In genomic region chr13:23561531-23561882, GRCm38 (mm10) we compare ENCODE assay signal across 8 mouse cellular contexts. TPM values are rescaled to one million over a fixed set of nuclear protein-coding genes. Genes with fewer than 3 reads are reported as not detected.
A peak's percentile ranks its signal among the peaks of the same experiment; 100 is the strongest.
DNase-seq lines count a peak whose midpoint lies in the region; ATAC-seq and TF ChIP-seq lines count a peak whose summit lies in the region.
"Not testable (repeated sequence)": the region's sequence is repeated elsewhere in the genome, so short reads cannot be mapped to it uniquely, and the experiment has no call there.

No protein-coding gene starts in this region.

- not testable (repeated sequence) for TF ChIP-seq CTCF in CH12.LX (conservative IDR thresholded peaks at IDR 0.05 in 1 of 2, IDR thresholded peaks at IDR 0.05 in 1 of 2; ENCODE audit: low read depth in 2 of 2, low read length in 2 of 2)

- TF ChIP-seq EP300 in CH12.LX (IDR thresholded peaks at IDR 0.05; ENCODE audit: low read length), result not testable (repeated sequence)

- not testable (repeated sequence) for H3K4me2 ChIP-seq in CH12.LX (ENCODE audit: insufficient read depth, low read depth, poor library complexity, severe bottlenecking); hindbrain, embryonic 11.5 days (replicated peaks; ENCODE audit: low read depth, low read length)
- H3K4me2 ChIP-seq in embryonic facial prominence, embryonic 13.5 days, result peak overlapping the region; percentile 68
- peak overlapping the region; percentile 48 for H3K4me2 ChIP-seq in forebrain, embryonic 16.5 days (ENCODE audit: low read length)
- peak overlapping the region; percentile 69 for H3K4me2 ChIP-seq in kidney, embryonic 15.5 days
- peak overlapping the region; percentile 82 for H3K4me2 ChIP-seq in liver, embryonic 12.5 days
- peak overlapping the region; percentile 84 for H3K4me2 ChIP-seq in neural tube, embryonic 15.5 days

- H3K27me3 ChIP-seq in CH12.LX (replicated peaks); embryonic facial prominence, embryonic 13.5 days; forebrain, embryonic 16.5 days (replicated peaks; ENCODE audit: control insufficient read depth, insufficient read depth, low read length); hindbrain, embryonic 11.5 days (ENCODE audit: control insufficient read depth, insufficient read depth, low read length); kidney, embryonic 15.5 days; liver, embryonic 12.5 days (replicated peaks); midbrain, embryonic 10.5 days (ENCODE audit: low read depth, poor library complexity, severe bottlenecking); neural tube, embryonic 15.5 days (replicated peaks): not testable (repeated sequence)

- H3K4me1 ChIP-seq in CH12.LX (ENCODE audit: control insufficient read depth in 1 of 2, insufficient read depth in 2 of 2), result peaks cover 3 to 30% of the 10 kb centered on the region in 2 experiments; a peak in 2 of 4 replicates
- H3K4me1 ChIP-seq in embryonic facial prominence, embryonic 13.5 days; forebrain, embryonic 16.5 days (replicated peaks; ENCODE audit: control insufficient read depth, insufficient read depth, low read length); hindbrain, embryonic 11.5 days (replicated peaks; ENCODE audit: control insufficient read depth, insufficient read depth, low read length); kidney, embryonic 15.5 days; midbrain, embryonic 10.5 days: not testable (repeated sequence)
- peaks cover 52% of the 10 kb centered on the region for H3K4me1 ChIP-seq in liver, embryonic 12.5 days
- H3K4me1 ChIP-seq in neural tube, embryonic 15.5 days, result peaks cover 14% of the 10 kb centered on the region

- not testable (repeated sequence) for TF ChIP-seq POLR2A in CH12.LX (IDR thresholded peaks at IDR 0.05; ENCODE audit: low read depth, low read length)

- H3K27ac ChIP-seq in CH12.LX (ENCODE audit: insufficient read depth, low read depth), result peak overlapping the region; percentile 71
- H3K27ac ChIP-seq in embryonic facial prominence, embryonic 13.5 days, result peak overlapping the region; percentile 98
- H3K27ac ChIP-seq in forebrain, embryonic 16.5 days (ENCODE audit: low read length), result peak overlapping the region; percentile 98; the same call in 1 of the 2 replicates
- H3K27ac ChIP-seq in hindbrain, embryonic 11.5 days (ENCODE audit: low read depth, low read length), result peak overlapping the region; percentile 95
- H3K27ac ChIP-seq in kidney, embryonic 15.5 days, result peak overlapping the region; percentile 99
- peak overlapping the region; percentile 99 for H3K27ac ChIP-seq in liver, embryonic 12.5 days
- peak overlapping the region; percentile 97 for H3K27ac ChIP-seq in midbrain, embryonic 10.5 days (replicated peaks)
- peak overlapping the region; percentile 97 for H3K27ac ChIP-seq in neural tube, embryonic 15.5 days (replicated peaks)

- not testable (repeated sequence) for H3K9me3 ChIP-seq in CH12.LX (replicated peaks; ENCODE audit: low read length); embryonic facial prominence, embryonic 13.5 days; forebrain, embryonic 16.5 days (ENCODE audit: control insufficient read depth, low read length); hindbrain, embryonic 11.5 days (ENCODE audit: control insufficient read depth, low read length); kidney, embryonic 15.5 days (replicated peaks); liver, embryonic 12.5 days (replicated peaks); midbrain, embryonic 10.5 days (replicated peaks); neural tube, embryonic 15.5 days (replicated peaks)

- peak overlapping the region; percentile 60; the same call in 1 of the 2 replicates for H3K9ac ChIP-seq in CH12.LX (ENCODE audit: insufficient read depth, low read depth)
- peak overlapping the region; percentile 68 for H3K9ac ChIP-seq in embryonic facial prominence, embryonic 13.5 days
- peak overlapping the region; percentile 53 for H3K9ac ChIP-seq in forebrain, embryonic 16.5 days (replicated peaks; ENCODE audit: low read depth, low read length)
- H3K9ac ChIP-seq in hindbrain, embryonic 11.5 days (ENCODE audit: low read depth, low read length), result not testable (repeated sequence)
- H3K9ac ChIP-seq in kidney, embryonic 15.5 days, result peak overlapping the region; percentile 55; the same call in 1 of the 2 replicates
- H3K9ac ChIP-seq in liver, embryonic 12.5 days, result peak overlapping the region; percentile 71
- peak overlapping the region; percentile 67; the same call in 1 of the 2 replicates for H3K9ac ChIP-seq in neural tube, embryonic 15.5 days (replicated peaks)

- 0% methylated on average over 2 of the region's 5 CpGs for WGBS in embryonic facial prominence, embryonic 13.5 days
- 0% methylated on average over 2 of the region's 5 CpGs for WGBS in forebrain, embryonic 16.5 days
- 0% methylated on average over 2 of the region's 5 CpGs for WGBS in hindbrain, embryonic 11.5 days
- WGBS in kidney, embryonic 15.5 days, result 0% methylated on average over 2 of the region's 5 CpGs
- 0% methylated on average over 2 of the region's 5 CpGs for WGBS in liver, embryonic 12.5 days (ENCODE audit: insufficient replicate concordance)
- 0% methylated on average over 2 of the region's 5 CpGs for WGBS in midbrain, embryonic 10.5 days
- 0% methylated on average over 2 of the region's 5 CpGs for WGBS in neural tube, embryonic 15.5 days

- H3K36me3 ChIP-seq in CH12.LX (replicated peaks in 1 of 2; ENCODE audit: control insufficient read depth in 1 of 2, insufficient read depth in 1 of 2, low read length in 1 of 2); embryonic facial prominence, embryonic 13.5 days; forebrain, embryonic 16.5 days (ENCODE audit: control insufficient read depth, insufficient read depth); hindbrain, embryonic 11.5 days (ENCODE audit: control insufficient read depth, insufficient read depth, low read length); kidney, embryonic 15.5 days; liver, embryonic 12.5 days; midbrain, embryonic 10.5 days; neural tube, embryonic 15.5 days: not testable (repeated sequence)

- DNase-seq in CH12.LX (ENCODE audit: extremely low read depth); hindbrain, embryonic 11.5 days (ENCODE audit: low spot score); midbrain, embryonic 10.5 days (ENCODE audit: low spot score): not testable (repeated sequence)

- TF ChIP-seq RAD21 in CH12.LX (IDR thresholded peaks at IDR 0.05; ENCODE audit: low read depth, low read length), result not testable (repeated sequence)

- H3K79me2 ChIP-seq in CH12.LX (replicated peaks; ENCODE audit: control insufficient read depth, extremely low read depth, insufficient read depth, poor library complexity, severe bottlenecking), result not testable (repeated sequence)

- dilution Hi-C loops in CH12.LX (cut with MboI; ENCODE audit: extremely low pct_ligation_motif_present, extremely low pct_unique_long_range_greater_than_20kb, low sequenced_read_pairs), result not testable (repeated sequence)

- not testable (repeated sequence) for ATAC-seq in embryonic facial prominence, embryonic 13.5 days (ENCODE audit: insufficient number of reproducible peaks, insufficient read depth, low FRiP score, low TSS enrichment, low read depth); forebrain, embryonic 16.5 days; hindbrain, embryonic 11.5 days (ENCODE audit: low FRiP score); kidney, embryonic 15.5 days (replicated peaks; ENCODE audit: low FRiP score); liver, embryonic 12.5 days; neural tube, embryonic 15.5 days (ENCODE audit: low FRiP score)

- peak overlapping the region in 2 of 3 experiments; percentile 34 to 36 for H3K4me3 ChIP-seq in CH12.LX (replicated peaks in 1 of 3; ENCODE audit: low read depth in 2 of 3, low read length in 2 of 3, poor library complexity in 1 of 3)
- peak overlapping the region; percentile 48 for H3K4me3 ChIP-seq in embryonic facial prominence, embryonic 13.5 days
- H3K4me3 ChIP-seq in forebrain, embryonic 16.5 days (replicated peaks; ENCODE audit: low read length), result peak overlapping the region; percentile 42
- peak overlapping the region; percentile 31 for H3K4me3 ChIP-seq in hindbrain, embryonic 11.5 days (ENCODE audit: low read depth, low read length)
- H3K4me3 ChIP-seq in kidney, embryonic 15.5 days (replicated peaks), result peak overlapping the region; percentile 48
- peak overlapping the region; percentile 53 for H3K4me3 ChIP-seq in liver, embryonic 12.5 days
- peak overlapping the region; percentile 52 for H3K4me3 ChIP-seq in midbrain, embryonic 10.5 days
- H3K4me3 ChIP-seq in neural tube, embryonic 15.5 days (replicated peaks), result peak overlapping the region; percentile 49

- in situ Hi-C loops in CH12.LX (cut with MboI; ENCODE audit: low pct_ligation_motif_present, low pct_unique_long_range_greater_than_20kb, low sequenced_read_pairs), result loop anchor here (25.0 kb wide), 1 partner anchor 1824 kb away; the partner anchor contains the start of gene Hist1h4j

RNA-seq across cellular contexts. Expression of gene Hist1h3e, which starts 0.7 kb away (rescaled TPM):
- total RNA-seq in CH12.LX (2012; rRNA removed) (1,307 and 1,484 TPM in 2 replicates), CH12.LX (2014; rRNA removed) (20.6 and 24.2 TPM in 2 replicates)
- 2.2 and 3.1 TPM in 2 replicates for polyA plus RNA-seq in CH12.LX (2012; ENCODE audit: insufficient read length, low read depth)
- polyA plus RNA-seq in embryonic facial prominence, embryonic 13.5 days (2015; fragmentation: Nextera tagmentation; extraction: Ambion mirVana), result 5.8 and 8.7 TPM in 2 replicates
- polyA plus RNA-seq in forebrain, embryonic 16.5 days (2015; fragmentation: Nextera tagmentation; extraction: Ambion mirVana), result 2.0 and 3.4 TPM in 2 replicates
- polyA plus RNA-seq in hindbrain, embryonic 11.5 days (2014; fragmentation: Nextera tagmentation; extraction: Ambion mirVana), result 6.7 and 6.9 TPM in 2 replicates
- polyA plus RNA-seq in kidney, embryonic 15.5 days (2015; fragmentation: Nextera tagmentation; extraction: Ambion mirVana), result 6.5 and 6.7 TPM in 2 replicates
- 4.9 and 6.2 TPM in 2 replicates for polyA plus RNA-seq in liver, embryonic 12.5 days (2016; fragmentation: Nextera tagmentation; extraction: Ambion mirVana)
- polyA plus RNA-seq in midbrain, embryonic 10.5 days (2016; fragmentation: Nextera tagmentation; extraction: Ambion mirVana), result 5.1 and 7.2 TPM in 2 replicates
- 1.1 and 1.7 TPM in 2 replicates for polyA plus RNA-seq in neural tube, embryonic 15.5 days (2015; fragmentation: Nextera tagmentation; extraction: Ambion mirVana)

RNA-seq across cellular contexts. Expression of gene Hist1h1d, which starts 8.4 kb away (rescaled TPM):
- total RNA-seq in CH12.LX (2012; rRNA removed) (112 and 132 TPM in 2 replicates), CH12.LX (2014; rRNA removed) (1.8 and 2.3 TPM in 2 replicates)
- polyA plus RNA-seq in CH12.LX (2012; ENCODE audit: insufficient read length, low read depth), result 0.11 and 0.14 TPM in 2 replicates
- 0.52 and 0.61 TPM in 2 replicates for polyA plus RNA-seq in embryonic facial prominence, embryonic 13.5 days (2015; fragmentation: Nextera tagmentation; extraction: Ambion mirVana)
- 0.15 and 0.22 TPM in 2 replicates for polyA plus RNA-seq in forebrain, embryonic 16.5 days (2015; fragmentation: Nextera tagmentation; extraction: Ambion mirVana)
- 0.56 and 0.57 TPM in 2 replicates for polyA plus RNA-seq in hindbrain, embryonic 11.5 days (2014; fragmentation: Nextera tagmentation; extraction: Ambion mirVana)
- 0.66 and 0.67 TPM in 2 replicates for polyA plus RNA-seq in kidney, embryonic 15.5 days (2015; fragmentation: Nextera tagmentation; extraction: Ambion mirVana)
- polyA plus RNA-seq in liver, embryonic 12.5 days (2016; fragmentation: Nextera tagmentation; extraction: Ambion mirVana), result 0.89 and 0.93 TPM in 2 replicates
- 0.58 and 0.63 TPM in 2 replicates for polyA plus RNA-seq in midbrain, embryonic 10.5 days (2016; fragmentation: Nextera tagmentation; extraction: Ambion mirVana)
- polyA plus RNA-seq in neural tube, embryonic 15.5 days (2015; fragmentation: Nextera tagmentation; extraction: Ambion mirVana), result 0.09 and 0.13 TPM in 2 replicates

RNA-seq across cellular contexts. Expression of gene Hist1h2ae, which starts 9.5 kb away (rescaled TPM):
- total RNA-seq in CH12.LX (2012; rRNA removed), result 648 and 652 TPM in 2 replicates
- 13.4 and 16.3 TPM in 2 replicates for total RNA-seq in CH12.LX (2014; rRNA removed)
- 1.4 and 3.5 TPM in 2 replicates for polyA plus RNA-seq in CH12.LX (2012; ENCODE audit: insufficient read length, low read depth)
- 108 and 115 TPM in 2 replicates for polyA plus RNA-seq in embryonic facial prominence, embryonic 13.5 days (2015; fragmentation: Nextera tagmentation; extraction: Ambion mirVana)
- 33.0 and 46.2 TPM in 2 replicates for polyA plus RNA-seq in forebrain, embryonic 16.5 days (2015; fragmentation: Nextera tagmentation; extraction: Ambion mirVana)
- polyA plus RNA-seq in hindbrain, embryonic 11.5 days (2014; fragmentation: Nextera tagmentation; extraction: Ambion mirVana), result 70.9 and 82.9 TPM in 2 replicates
- 84.7 and 118 TPM in 2 replicates for polyA plus RNA-seq in kidney, embryonic 15.5 days (2015; fragmentation: Nextera tagmentation; extraction: Ambion mirVana)
- 106 and 109 TPM in 2 replicates for polyA plus RNA-seq in liver, embryonic 12.5 days (2016; fragmentation: Nextera tagmentation; extraction: Ambion mirVana)
- 85.6 and 104 TPM in 2 replicates for polyA plus RNA-seq in midbrain, embryonic 10.5 days (2016; fragmentation: Nextera tagmentation; extraction: Ambion mirVana)
- 12.5 and 25.5 TPM in 2 replicates for polyA plus RNA-seq in neural tube, embryonic 15.5 days (2015; fragmentation: Nextera tagmentation; extraction: Ambion mirVana)

RNA-seq across cellular contexts. Expression of gene Hist1h2bg, which starts 9.7 kb away (rescaled TPM):
- total RNA-seq in CH12.LX (2012; rRNA removed), result 2,765 and 3,252 TPM in 2 replicates
- total RNA-seq in CH12.LX (2014; rRNA removed), result 118 and 136 TPM in 2 replicates
- 9.1 and 9.4 TPM in 2 replicates for polyA plus RNA-seq in CH12.LX (2012; ENCODE audit: insufficient read length, low read depth)
- 7.5 and 10.6 TPM in 2 replicates for polyA plus RNA-seq in embryonic facial prominence, embryonic 13.5 days (2015; fragmentation: Nextera tagmentation; extraction: Ambion mirVana)
- polyA plus RNA-seq in forebrain, embryonic 16.5 days (2015; fragmentation: Nextera tagmentation; extraction: Ambion mirVana), result 2.1 and 6.2 TPM in 2 replicates
- 3.2 and 4.8 TPM in 2 replicates for polyA plus RNA-seq in hindbrain, embryonic 11.5 days (2014; fragmentation: Nextera tagmentation; extraction: Ambion mirVana)
- polyA plus RNA-seq in kidney, embryonic 15.5 days (2015; fragmentation: Nextera tagmentation; extraction: Ambion mirVana), result 10.6 and 10.9 TPM in 2 replicates
- 10.7 and 14.4 TPM in 2 replicates for polyA plus RNA-seq in liver, embryonic 12.5 days (2016; fragmentation: Nextera tagmentation; extraction: Ambion mirVana)
- 4.5 and 6.4 TPM in 2 replicates for polyA plus RNA-seq in midbrain, embryonic 10.5 days (2016; fragmentation: Nextera tagmentation; extraction: Ambion mirVana)
- polyA plus RNA-seq in neural tube, embryonic 15.5 days (2015; fragmentation: Nextera tagmentation; extraction: Ambion mirVana), result 2.2 and 2.9 TPM in 2 replicates

RNA-seq across cellular contexts. Expression of gene Hist1h4f, which starts 10.1 kb away (rescaled TPM):
- total RNA-seq in CH12.LX (2012; rRNA removed) (4,390 and 4,902 TPM in 2 replicates), CH12.LX (2014; rRNA removed) (17.8 and 27.1 TPM in 2 replicates)
- polyA plus RNA-seq in CH12.LX (2012; ENCODE audit: insufficient read length, low read depth), result 4.0 and 9.0 TPM in 2 replicates
- 2.9 TPM in 1 of 2 replicates, not detected in the other for polyA plus RNA-seq in embryonic facial prominence, embryonic 13.5 days (2015; fragmentation: Nextera tagmentation; extraction: Ambion mirVana)
- polyA plus RNA-seq in forebrain, embryonic 16.5 days (2015; fragmentation: Nextera tagmentation; extraction: Ambion mirVana), result not detected in 2 replicates
- 0.56 and 0.80 TPM in 2 replicates for polyA plus RNA-seq in hindbrain, embryonic 11.5 days (2014; fragmentation: Nextera tagmentation; extraction: Ambion mirVana)
- polyA plus RNA-seq in kidney, embryonic 15.5 days (2015; fragmentation: Nextera tagmentation; extraction: Ambion mirVana), result 0.96 and 1.3 TPM in 2 replicates
- 1.1 and 1.6 TPM in 2 replicates for polyA plus RNA-seq in liver, embryonic 12.5 days (2016; fragmentation: Nextera tagmentation; extraction: Ambion mirVana)
- polyA plus RNA-seq in midbrain, embryonic 10.5 days (2016; fragmentation: Nextera tagmentation; extraction: Ambion mirVana), result 1.7 TPM in 1 of 2 replicates, not detected in the other
- not detected in 2 replicates for polyA plus RNA-seq in neural tube, embryonic 15.5 days (2015; fragmentation: Nextera tagmentation; extraction: Ambion mirVana)
